Mouse (Mus musculus): ENCODE results near the gene Clybl. TPM values are rescaled to one million over a fixed set of nuclear protein-coding genes. Genes with fewer than 3 reads are reported as not detected.

Gene Clybl
- total RNA-seq, 2 experiments from 2014 or later, result 62.1 to 68.5 TPM

GRCm38 (mm10) chr14:122380896-122381845 is 199.7 kb downstream of the Clybl start:
- no peak for DNase-seq
- intact Hi-C loops (cut with DNase I), result no loop called here

GRCm38 (mm10) chr14:122382281-122382680 is 200.8 kb downstream of the Clybl start:
- DNase-seq, result no peak
- intact Hi-C loops (cut with DNase I), result no loop called here

- no peak for DNase-seq
- intact Hi-C loops (cut with DNase I), result no loop called here
Observed at GRCm38 (mm10) chr14:122383931-122384330, 202.4 kb downstream of the Clybl start.

GRCm38 (mm10) chr14:122384447-122385237 is 203.1 kb downstream of the Clybl start:
- DNase-seq, result no peak
- intact Hi-C loops (cut with DNase I), result no loop called here

- intact Hi-C loops (cut with DNase I), result no loop called here
Observed at GRCm38 (mm10) chr14:122385238-122385534, 203.7 kb downstream of the Clybl start.

GRCm38 (mm10) chr14:122385758-122386157 is 204.3 kb downstream of the Clybl start:
- intact Hi-C loops (cut with DNase I), result no loop called here

More at GRCm38 (mm10) chr14:122385238-122385534, 203.7 kb downstream of the Clybl start:
- DNase-seq, result no peak

GRCm38 (mm10) chr14:122386281-122387130 is 205.0 kb downstream of the Clybl start:
- intact Hi-C loops (cut with DNase I), result no loop called here
- DNase-seq, result no peak

More at GRCm38 (mm10) chr14:122385758-122386157, 204.3 kb downstream of the Clybl start:
- no peak for DNase-seq

GRCm38 (mm10) chr14:122387781-122388180 is 206.3 kb downstream of the Clybl start:
- no peak for DNase-seq
- intact Hi-C loops (cut with DNase I), result no loop called here

GRCm38 (mm10) chr14:122388431-122389031 is 207.0 kb downstream of the Clybl start:
- intact Hi-C loops (cut with DNase I), result no loop called here
- DNase-seq, result no peak

GRCm38 (mm10) chr14:122389684-122390370 is 208.3 kb downstream of the Clybl start:
- no peak for DNase-seq
- intact Hi-C loops (cut with DNase I), result no loop called here

GRCm38 (mm10) chr14:122390935-122391334 is 209.4 kb downstream of the Clybl start:
- DNase-seq, result no peak
- intact Hi-C loops (cut with DNase I), result no loop called here

- intact Hi-C loops (cut with DNase I), result no loop called here
- no peak for DNase-seq
Observed at GRCm38 (mm10) chr14:122393119-122393518, 211.6 kb downstream of the Clybl start.

- no peak for DNase-seq
Observed at GRCm38 (mm10) chr14:122398676-122399075, 217.2 kb downstream of the Clybl start.

GRCm38 (mm10) chr14:122399906-122400305 is 218.4 kb downstream of the Clybl start:
- no peak for DNase-seq
- intact Hi-C loops (cut with DNase I), result no loop called here

More at GRCm38 (mm10) chr14:122398676-122399075, 217.2 kb downstream of the Clybl start:
- intact Hi-C loops (cut with DNase I), result no loop called here

GRCm38 (mm10) chr14:122401886-122402285 is 220.4 kb downstream of the Clybl start:
- intact Hi-C loops (cut with DNase I), result no loop called here
- no peak for DNase-seq

- intact Hi-C loops (cut with DNase I), result no loop called here
- no peak for DNase-seq
Observed at GRCm38 (mm10) chr14:122402716-122403258, 221.3 kb downstream of the Clybl start.

GRCm38 (mm10) chr14:122403422-122403940 is 222.0 kb downstream of the Clybl start:
- DNase-seq, result no peak
- intact Hi-C loops (cut with DNase I), result no loop called here

GRCm38 (mm10) chr14:122404596-122405154 is 223.2 kb downstream of the Clybl start:
- no peak for DNase-seq
- intact Hi-C loops (cut with DNase I), result no loop called here

GRCm38 (mm10) chr14:122405236-122405635 is 223.7 kb downstream of the Clybl start:
- intact Hi-C loops (cut with DNase I), result no loop called here
- DNase-seq, result no peak

Data from gastrocnemius, postnatal 36 days (tissue).